Mouse (Mus musculus): ENCODE data around the gene Dbf4.

DNA sequence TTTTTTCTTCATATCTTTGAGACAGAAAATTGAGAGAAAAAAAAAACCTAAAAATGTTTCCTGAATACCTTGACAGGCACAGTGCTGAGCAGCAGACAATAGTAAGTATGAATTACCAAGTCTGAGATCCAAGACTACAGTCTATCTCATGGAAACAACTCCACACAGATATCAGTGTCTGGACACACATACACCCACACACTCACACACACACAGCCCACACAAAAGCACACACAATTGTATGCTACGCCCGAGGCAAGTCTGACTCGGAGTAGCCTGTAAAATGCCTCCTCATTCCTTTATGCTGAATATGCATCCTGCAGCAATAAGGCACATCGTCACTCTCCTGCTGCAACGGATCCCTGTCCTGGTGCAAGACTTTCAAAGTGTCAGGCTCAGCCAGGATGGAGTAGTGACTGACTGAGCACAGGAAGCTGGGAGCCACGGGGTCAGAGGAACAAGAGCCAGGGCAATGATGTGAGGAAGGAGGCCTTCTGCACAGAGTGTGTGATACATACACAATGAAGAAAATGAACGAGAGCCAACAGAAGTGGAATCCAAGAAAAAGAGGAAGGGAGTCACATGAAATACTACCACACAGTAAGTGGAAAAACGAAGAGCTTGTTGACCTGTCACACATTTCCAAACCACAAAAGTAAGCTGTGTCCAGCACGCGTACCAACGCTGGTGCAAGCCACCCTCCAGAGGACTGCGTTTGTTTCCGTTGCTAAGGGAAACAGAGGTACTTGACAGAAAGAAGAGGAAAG, 65.4 kb downstream of the Dbf4 start:
- TF ChIP-seq POLR2A (IDR thresholded peaks at IDR 0.05; ENCODE audit: borderline replicate concordance, control insufficient read depth, low read depth, low read length) (no peak), CTCF (IDR thresholded peaks at IDR 0.05; ENCODE audit: control insufficient read depth, insufficient read depth, low read length) (no peak)
